Mouse (Mus musculus) heart, adult 2 months (tissue): ENCODE results near the gene Arhgap28. TPM values are rescaled to one million over a fixed set of nuclear protein-coding genes. Genes with fewer than 3 reads are reported as not detected.

ENCODE experiments used
- DNase-seq, 2 experiments: peaks; one replicate each; pipeline ENCODE4 v3.0.0; 2021
- H3K27ac ChIP-seq: fragments of 200-600 bp; 2 replicates; pipeline ENCODE4 v1.8.1; 2022
- H3K27me3 ChIP-seq: fragments of 200-500 bp; 2 replicates; pipeline ENCODE4 v1.6.1; 2012; ENCODE audit warnings: mild to moderate bottlenecking, low read length, inconsistent platforms, mixed read lengths; ENCODE audit not compliant: control insufficient read depth, insufficient read depth
- H3K36me3 ChIP-seq: fragments of 200-500 bp; 2 replicates; pipeline ENCODE4 v1.6.1; 2012; ENCODE audit warnings: low read length, inconsistent platforms; ENCODE audit not compliant: control insufficient read depth, insufficient read depth
- H3K4me1 ChIP-seq: fragments of 200-500 bp; 2 replicates; pipeline ENCODE4 v1.6.1; 2011; ENCODE audit warnings: low read length; ENCODE audit not compliant: control insufficient read depth, insufficient read depth
- H3K4me3 ChIP-seq: fragments of 200-600 bp; 2 replicates; pipeline ENCODE4 v1.8.1; 2022
- H3K79me2 ChIP-seq: fragments of 200-500 bp; replicated peaks from 2 replicates; pipeline ENCODE4 v1.6.1; 2012; ENCODE audit warnings: mild to moderate bottlenecking, inconsistent platforms, low read length, moderate library complexity, mixed read lengths; ENCODE audit not compliant: control insufficient read depth, insufficient read depth
- H3K9ac ChIP-seq: fragments of 200-500 bp; 2 replicates; pipeline ENCODE4 v1.6.1; 2012; ENCODE audit warnings: low read depth, mild to moderate bottlenecking, control low read depth, inconsistent platforms, low read length, mixed read lengths
- CTCF ChIP-seq: fragments of 200-600 bp; IDR thresholded peaks from 2 replicates; pipeline ENCODE4 v1.8.1; 2022; ENCODE audit warnings: antibody characterized with exemption, mild to moderate bottlenecking, moderate library complexity
- EP300 ChIP-seq: fragments of 200-500 bp; IDR thresholded peaks from 2 replicates; pipeline ENCODE4 v1.6.1; 2011; ENCODE audit warnings: low read depth, low read length, control low read depth; ENCODE audit not compliant: insufficient read depth
- POLR2A ChIP-seq: fragments of 200-500 bp; IDR thresholded peaks from 2 replicates; pipeline ENCODE4 v1.6.1; 2011; ENCODE audit warnings: mild to moderate bottlenecking, low read depth, low read length, control low read depth; ENCODE audit not compliant: insufficient read depth
- WGBS: fragments of 180-500 bp; shearing (Covaris S2); methylation state at CpG from one replicate; pipeline ENCODE4 v1.1.7; 2018; 5-methylcytosine and 5-hydroxymethylcytosine counted together
- intact Hi-C: fragments of 180-260 bp; cut with DNase I; formaldehyde crosslinking; loops from one replicate; pipeline ENCODE4 v1.15.1; 2025
- polyA plus RNA-seq: library from polyadenylated mRNA; depleted of rRNA; stranded (reverse); fragments of >200 nt; gene quantifications from 2 replicates; pipeline ENCODE4 v1.2.3, GENCODE M21; 2012
- total RNA-seq, 2 experiments: library from RNA; stranded (reverse); gene quantifications; 2 replicates each; pipeline ENCODE4 v1.2.3; 2021

Gene Arhgap28
- total and polyA plus RNA-seq, 3 experiments = 1.6 to 2.5 (median 1.9) TPM

- no peak overlapping the region for H3K4me3 ChIP-seq
- no peaks in the 10 kb centered on the region for H3K79me2 ChIP-seq
- DNase-seq = no peak
- no peak overlapping the region for H3K9ac ChIP-seq
- no peaks in the 10 kb centered on the region for H3K36me3 ChIP-seq
- H3K27ac ChIP-seq = no peak overlapping the region
- 98% methylated on average over 5 of the region's 5 CpGs for WGBS
- intact Hi-C loops = no loop called here
- no peaks in the 10 kb centered on the region for H3K4me1 ChIP-seq
- no peaks in the 10 kb centered on the region for H3K27me3 ChIP-seq
- TF ChIP-seq POLR2A (no peak), CTCF (peak; percentile 30), EP300 (no peak)
Measured at GRCm38 (mm10) chr17:68010041-68010440, 6.1 kb upstream of the Arhgap28 start.

GRCm38 (mm10) chr17:68004581-68005330, 836 bp upstream of the Arhgap28 start:
- no peak for TF ChIP-seq POLR2A
- TF ChIP-seq EP300 = no peak
- TF ChIP-seq CTCF = no peak
- Histone ChIP-seq H3K4me3 (peak overlapping the region; percentile 66), H3K9ac (no peak overlapping the region), H3K79me2 (no peaks in the 10 kb centered on the region), H3K27ac (peak overlapping the region; percentile 73), H3K36me3 (no peaks in the 10 kb centered on the region), H3K27me3 (no peaks in the 10 kb centered on the region), H3K4me1 (peaks cover 2% of the 10 kb centered on the region)
- DNase-seq = peak in 1 of 2 experiments; percentile 16
- intact Hi-C loops = loop anchor here (5.0 to 10.0 kb wide), 3 partner anchors 47 to 160 kb away; no protein-coding TSS in a partner anchor
- 4% methylated on average over 10 of the region's 10 CpGs for WGBS

DNA sequence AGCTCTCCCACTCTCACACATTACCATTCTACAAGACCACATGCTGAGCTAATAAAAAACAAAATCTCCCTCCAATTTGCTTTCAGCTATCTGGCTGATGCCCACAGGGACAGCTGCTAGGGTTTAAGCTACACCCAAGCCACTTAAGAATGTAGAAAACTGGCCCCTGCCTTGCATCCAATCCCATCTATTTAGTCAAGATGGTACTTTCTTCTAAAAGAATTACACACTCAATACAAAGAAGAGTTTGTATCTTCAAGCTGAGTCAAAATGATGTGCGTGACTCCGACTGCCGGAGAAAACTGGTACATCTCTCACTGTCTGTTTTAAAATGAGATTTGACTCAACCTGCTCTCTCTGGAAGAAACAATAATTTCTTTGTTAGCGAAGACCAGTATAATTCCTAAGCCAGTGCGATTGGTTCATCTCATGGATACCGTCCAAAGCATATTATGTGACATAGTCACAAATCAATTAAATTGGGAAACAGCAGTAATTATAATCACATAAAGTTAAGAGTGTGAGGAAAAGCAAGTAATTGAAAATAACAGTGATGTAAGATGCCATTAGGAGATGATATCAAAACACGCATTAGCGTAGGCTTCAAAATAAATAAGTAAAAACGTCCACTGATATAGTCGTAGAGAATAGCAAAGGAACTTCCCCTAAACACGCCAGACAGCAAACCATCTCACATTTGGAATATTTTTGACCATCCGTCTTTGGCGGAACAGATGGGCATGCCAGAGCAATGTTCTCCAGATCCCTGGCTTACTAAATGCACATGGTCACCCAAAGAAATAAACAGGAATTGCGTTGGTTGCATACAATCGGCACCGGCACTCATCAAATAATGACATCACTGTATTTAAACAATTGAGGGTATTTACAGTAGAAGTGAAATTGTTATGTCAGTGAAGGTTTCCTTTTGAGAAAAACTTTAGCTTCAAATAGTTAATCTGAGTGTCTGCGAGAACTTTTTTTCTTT, 1.0 kb downstream of the Arhgap28 start:
- no peak overlapping the region for H3K9ac ChIP-seq
- no peaks in the 10 kb centered on the region for H3K36me3 ChIP-seq
- H3K4me1 ChIP-seq = peaks cover 2% of the 10 kb centered on the region
- no peak for TF ChIP-seq EP300
- 0 out of 2 replicates have a peak, but pooled peaks have one; percentile 24 for TF ChIP-seq CTCF
- peak overlapping the region; percentile 66 for H3K4me3 ChIP-seq
- H3K79me2 ChIP-seq = no peaks in the 10 kb centered on the region
- no peak overlapping the region; the same call in 1 of the 2 replicates for H3K27ac ChIP-seq
- no peak for DNase-seq
- no peaks in the 10 kb centered on the region for H3K27me3 ChIP-seq
- intact Hi-C loops = loop anchor here (5.0 to 10.0 kb wide), 2 partner anchors 46 to 162 kb away; no protein-coding TSS in a partner anchor
- 28% methylated on average over 17 of the region's 17 CpGs for WGBS

DNA sequence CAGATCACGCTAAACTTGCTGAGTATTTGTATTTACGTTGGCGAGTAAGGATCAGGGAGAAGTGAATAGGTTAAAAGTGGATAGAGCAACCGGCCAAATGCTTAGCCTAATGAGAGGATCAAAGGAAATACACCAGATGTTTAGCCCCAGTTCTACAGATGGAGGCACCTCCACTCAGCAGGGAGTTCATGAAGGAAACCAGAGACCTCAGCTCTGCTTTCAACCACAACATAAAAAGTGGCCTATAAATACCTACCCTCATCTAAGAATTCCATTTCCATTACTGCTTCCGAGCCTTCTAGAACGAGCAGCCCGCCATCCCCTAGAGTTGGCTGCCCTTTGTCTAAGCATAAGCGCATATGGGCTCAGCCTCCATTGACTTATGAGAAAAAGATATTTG, 4.1 kb downstream of the Arhgap28 start:
- H3K27me3 ChIP-seq = no peaks in the 10 kb centered on the region
- peaks cover 5% of the 10 kb centered on the region for H3K4me1 ChIP-seq
- no peaks in the 10 kb centered on the region; the same call in 1 of the 2 replicates for H3K36me3 ChIP-seq
- no peaks in the 10 kb centered on the region for H3K79me2 ChIP-seq
- TF ChIP-seq CTCF = no peak
- H3K27ac ChIP-seq = no peak overlapping the region
- intact Hi-C loops = loop anchor here (5.0 to 10.0 kb wide), 2 partner anchors 42 to 165 kb away; no protein-coding TSS in a partner anchor
- no peak for DNase-seq
- no peak overlapping the region for H3K9ac ChIP-seq
- no peak overlapping the region for H3K4me3 ChIP-seq
- 70% methylated on average over 8 of the region's 8 CpGs for WGBS

DNA sequence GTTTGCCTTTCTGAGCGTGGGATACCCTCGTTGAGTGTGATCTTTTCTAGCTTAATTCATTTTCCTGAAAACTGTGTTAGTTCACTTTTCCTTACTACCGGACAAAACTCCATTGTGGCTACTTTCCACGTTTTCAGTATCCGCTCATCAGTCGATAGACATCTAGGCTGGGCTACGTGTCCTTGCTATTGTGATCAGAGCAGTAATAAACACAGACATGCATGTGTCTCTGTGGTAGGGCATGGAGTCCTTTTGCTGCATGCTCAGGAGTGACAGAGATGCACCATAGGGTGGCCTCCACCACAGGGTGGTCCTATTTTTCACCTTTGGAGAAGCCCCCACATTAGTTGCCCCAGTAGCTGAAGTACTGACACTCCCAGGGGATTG, 7.2 kb downstream of the Arhgap28 start:
- Histone ChIP-seq H3K79me2 (no peaks in the 10 kb centered on the region), H3K27me3 (no peaks in the 10 kb centered on the region), H3K36me3 (no peaks in the 10 kb centered on the region; the same call in 1 of the 2 replicates), H3K27ac (no peak overlapping the region), H3K4me3 (no peak overlapping the region), H3K4me1 (peaks cover 4% of the 10 kb centered on the region), H3K9ac (no peak overlapping the region)
- 45% methylated on average over 7 of the region's 7 CpGs for WGBS
- DNase-seq = no peak
- TF ChIP-seq POLR2A (no peak), EP300 (no peak), CTCF (no peak)
- intact Hi-C loops = no loop called here
